Mouse (Mus musculus) heart, postnatal 14 days (tissue): ENCODE data around the gene Lpcat3. TPM values are rescaled to one million over a fixed set of nuclear protein-coding genes. Genes with fewer than 3 reads are reported as not detected.
"Not testable (repeated sequence)": the region's sequence is repeated elsewhere in the genome, so short reads cannot be mapped to it uniquely, and the experiment has no call there.

ENCODE experiments used
- DNase-seq, 2 experiments: peaks; one replicate each; pipeline ENCODE4 v3.0.0; 2021 to 2022
- intact Hi-C: fragments of 180-260 bp; cut with DNase I; formaldehyde crosslinking; loops from one replicate; pipeline ENCODE4 v1.15.1; 2025
- total RNA-seq, 2 experiments: library from RNA; stranded (reverse); gene quantifications; 2 replicates each; pipeline ENCODE4 v1.2.3; 2021

The Lpcat3 gene
- total RNA-seq, 2 experiments from 2014 or later: 54.0 to 56.7 TPM

DNA sequence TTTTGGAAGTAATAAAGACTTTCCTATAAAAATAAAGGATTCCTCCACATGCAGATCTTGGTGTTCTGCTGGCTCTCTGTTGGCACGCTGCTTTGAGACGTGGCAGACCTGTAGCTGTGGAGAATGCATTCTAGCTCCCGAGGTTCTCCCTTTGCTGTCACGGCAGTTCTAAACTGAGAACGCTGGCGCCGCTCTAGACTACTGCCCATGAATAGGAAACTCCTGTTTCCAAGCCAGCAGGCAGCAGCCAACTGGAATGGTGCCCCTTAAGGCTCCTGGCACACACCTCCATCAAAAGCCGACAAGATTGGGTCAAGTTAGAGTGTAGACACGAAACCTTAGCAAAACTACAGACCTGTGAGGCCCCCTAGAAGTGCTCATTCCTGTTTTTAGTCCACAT is 10.8 kb downstream of the Lpcat3 start:
- DNase-seq: peak; percentile 45 to 69

DNA sequence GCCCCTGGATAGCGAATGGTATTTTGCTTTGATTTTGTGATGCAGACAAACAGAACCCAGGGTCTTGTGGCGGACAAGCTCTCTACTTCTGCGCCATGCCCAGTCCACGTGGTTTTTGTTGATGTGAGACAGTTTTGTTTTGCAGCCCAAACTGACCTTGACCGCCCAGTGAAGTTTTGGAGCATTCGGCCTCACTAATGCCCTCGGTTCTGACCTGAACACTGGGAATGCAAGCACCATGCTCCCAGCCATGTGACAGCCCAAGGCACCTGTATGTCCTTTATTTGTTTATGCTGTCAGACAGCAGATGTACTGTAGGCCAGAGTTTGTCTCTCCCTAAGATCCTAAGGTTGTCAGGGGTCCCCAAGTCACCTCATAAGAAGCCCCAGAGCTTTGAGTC is 11.8 kb downstream of the Lpcat3 start:
- intact Hi-C loops: no loop called here
- no peak for DNase-seq

More for the DNA sequence above, 10.8 kb downstream of the Lpcat3 start:
- intact Hi-C loops: loop anchor here (2.0 kb wide), 1 partner anchor 29 kb away; no protein-coding TSS in a partner anchor

DNA sequence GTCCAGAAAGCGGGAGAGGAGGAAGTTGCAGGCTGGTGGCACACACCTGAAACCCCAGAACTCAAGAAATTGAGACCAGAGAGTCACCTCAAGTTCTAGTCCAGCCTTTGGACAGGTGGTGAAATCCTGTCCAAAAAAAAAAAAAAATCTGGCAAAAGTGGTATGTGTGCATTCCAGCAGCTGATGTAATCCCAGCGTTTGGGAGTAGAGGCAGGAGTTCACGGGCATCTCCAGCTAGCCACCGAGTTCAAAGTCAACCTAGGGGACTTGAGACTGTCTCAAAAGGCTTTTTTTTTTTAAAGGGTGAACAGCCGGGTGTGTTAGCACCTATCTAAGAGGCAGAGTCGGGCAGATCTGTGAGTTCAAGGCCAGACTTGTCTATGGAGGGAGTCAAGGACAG is 13.3 kb downstream of the Lpcat3 start:
- intact Hi-C loops: no loop called here
- no peak for DNase-seq

DNA sequence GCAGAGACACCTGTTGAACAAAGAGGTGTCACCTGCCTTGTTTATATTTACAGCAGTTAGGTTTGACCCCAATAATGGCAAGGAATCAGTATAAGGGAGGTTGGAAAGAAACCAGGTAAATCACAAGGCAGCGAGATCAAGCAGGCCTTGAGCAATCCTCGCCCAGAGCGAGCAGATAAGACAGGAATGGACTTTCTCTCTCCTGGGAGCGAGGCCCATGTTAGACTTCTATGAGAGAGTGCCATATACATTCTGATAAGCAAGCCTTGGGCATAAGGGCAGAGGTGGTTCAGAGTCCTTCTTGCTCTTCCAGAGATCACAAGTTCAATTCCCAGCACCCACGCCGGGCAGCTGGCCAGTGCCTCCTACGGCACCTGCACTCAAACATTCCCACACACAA is 15.9 kb downstream of the Lpcat3 start:
- intact Hi-C loops: no loop called here

DNA sequence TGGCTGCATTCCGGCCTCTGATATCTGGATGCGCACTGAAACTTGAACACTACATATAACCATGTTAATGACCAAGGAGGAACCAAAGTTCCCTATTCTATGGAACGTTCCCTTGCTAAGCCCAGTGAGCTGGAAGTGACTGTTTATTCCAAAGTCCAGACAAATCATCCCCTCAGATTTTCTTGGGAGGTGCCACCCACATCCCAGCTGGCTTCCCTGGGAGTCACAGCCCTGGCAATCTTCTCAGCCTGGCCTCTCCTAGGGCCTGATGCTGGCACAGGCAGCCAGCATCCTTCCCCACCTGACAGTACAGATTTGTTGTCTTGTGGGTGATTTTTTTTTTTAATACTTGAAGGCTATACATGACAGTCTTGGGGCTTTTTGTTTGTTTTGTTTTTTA is 16.7 kb downstream of the Lpcat3 start:
- intact Hi-C loops: no loop called here
- DNase-seq: no peak

More for the DNA sequence above, 15.9 kb downstream of the Lpcat3 start:
- DNase-seq: no peak

DNA sequence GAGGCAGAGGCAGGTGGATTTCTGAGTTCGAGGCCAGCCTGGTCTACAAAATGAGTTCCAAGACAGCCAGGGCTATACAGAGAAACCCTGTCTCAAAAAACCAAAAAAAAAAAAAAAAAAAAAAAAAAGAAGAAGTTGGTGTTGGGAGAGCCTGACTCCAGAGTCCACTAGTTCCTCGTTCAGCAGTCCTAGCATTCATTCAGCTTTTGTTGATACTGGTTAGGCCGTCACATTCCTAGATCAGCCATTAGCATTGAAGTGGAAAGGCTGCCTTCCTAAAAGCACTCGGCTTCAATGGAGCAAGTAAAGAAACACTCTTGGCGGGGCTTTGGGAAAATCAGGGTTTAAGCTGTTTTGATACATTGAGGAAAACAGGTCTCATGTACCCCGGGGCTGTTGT is 19.5 kb downstream of the Lpcat3 start:
- intact Hi-C loops: not testable (repeated sequence)

DNA sequence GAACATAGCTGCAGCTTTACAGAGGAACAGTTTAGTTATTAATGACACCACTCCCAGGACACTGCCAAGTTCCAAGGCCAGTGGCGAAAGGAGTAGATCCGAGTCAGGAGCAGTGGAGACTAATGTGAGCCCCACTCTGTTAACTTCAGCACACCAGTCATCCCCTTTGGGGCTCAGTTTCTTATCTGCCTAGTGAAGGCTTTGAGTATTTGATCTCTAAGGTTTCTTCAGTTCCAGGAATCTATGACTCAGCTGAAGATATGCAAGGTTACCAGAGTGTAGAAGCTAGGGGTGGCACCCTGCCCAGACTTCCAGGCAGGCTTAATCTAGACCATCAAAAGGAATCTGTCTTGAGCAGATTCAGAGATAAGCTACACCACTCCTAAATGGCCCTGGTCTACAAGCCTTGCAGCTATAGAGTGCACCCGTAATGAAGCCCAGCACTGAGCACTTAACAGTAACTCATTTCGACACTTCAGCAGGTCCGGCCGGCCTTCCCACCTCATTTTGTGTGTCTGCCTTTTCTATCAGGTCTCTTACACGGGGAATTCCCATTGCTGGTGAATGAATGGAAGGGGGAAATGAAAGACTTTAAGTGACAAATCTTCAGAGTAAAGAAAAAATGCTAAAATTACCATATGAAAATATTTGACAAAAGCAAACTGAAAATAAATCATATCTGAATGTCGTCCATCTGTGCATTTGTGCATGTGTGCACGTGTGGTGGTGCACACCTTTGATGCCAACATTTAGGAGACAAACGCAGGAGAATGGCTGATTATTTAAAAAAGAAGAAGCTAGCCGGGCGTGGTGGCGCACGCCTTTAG is 21.0 kb downstream of the Lpcat3 start:
- intact Hi-C loops: no loop called here
- no peak for DNase-seq

More for the DNA sequence above, 19.5 kb downstream of the Lpcat3 start:
- not testable (repeated sequence) for DNase-seq

DNA sequence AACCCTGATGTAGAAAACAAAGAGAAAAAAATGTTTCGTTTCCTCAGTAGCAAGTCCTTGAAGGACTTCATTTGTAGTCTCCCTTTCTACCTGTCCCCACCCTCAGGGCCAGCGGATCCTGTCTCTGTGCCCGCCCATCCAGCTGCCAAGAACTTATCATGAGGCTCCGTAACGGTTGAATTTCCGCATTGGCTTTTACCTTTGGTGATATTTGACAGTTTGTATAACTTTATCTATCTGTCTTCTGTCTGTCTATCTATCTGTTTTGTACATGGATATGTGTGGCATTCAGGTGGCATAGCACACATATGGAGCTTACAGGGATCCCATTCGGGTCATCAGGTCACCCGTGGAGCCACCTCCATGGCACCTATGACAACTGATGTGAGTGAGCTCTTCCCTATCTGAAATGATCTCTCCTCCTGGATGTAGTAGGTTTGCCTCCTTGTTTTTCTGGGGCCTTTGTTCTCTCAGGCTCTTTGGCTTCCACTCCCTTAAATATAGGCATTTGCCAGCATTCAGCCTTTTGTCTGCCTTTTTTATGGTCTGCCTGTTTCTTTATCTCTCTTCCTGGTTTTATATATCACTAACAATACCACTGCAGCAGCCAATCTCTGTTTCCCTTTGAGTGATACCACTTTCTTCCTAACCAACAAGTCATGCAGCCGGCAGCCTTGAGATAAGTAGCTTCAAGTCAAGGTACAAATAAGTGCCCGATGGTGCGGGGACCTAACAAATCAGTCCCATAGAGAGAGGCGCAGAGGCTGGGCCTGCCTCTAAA is 23.0 kb downstream of the Lpcat3 start:
- no peak for DNase-seq
- intact Hi-C loops: no loop called here

DNA sequence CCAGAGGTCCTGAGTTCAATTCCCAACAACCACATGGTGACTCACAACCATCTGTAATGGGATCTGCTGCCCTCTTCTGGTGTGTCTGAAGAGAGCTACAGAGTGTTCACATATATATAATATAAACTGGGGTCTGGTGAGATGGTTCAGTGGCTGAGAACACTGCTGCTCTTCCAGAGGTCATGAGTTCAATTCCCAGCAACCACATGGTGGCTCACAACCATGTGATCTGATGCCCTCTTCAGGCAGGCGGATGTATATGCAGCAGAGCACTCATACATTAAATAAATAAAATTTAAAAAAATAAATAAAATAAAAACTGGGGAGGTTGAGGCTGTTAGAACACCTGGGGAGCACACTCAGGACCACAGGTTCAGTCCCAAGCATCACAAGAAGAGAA is 23.8 kb downstream of the Lpcat3 start:
- intact Hi-C loops, DNase-seq: not testable (repeated sequence)

DNA sequence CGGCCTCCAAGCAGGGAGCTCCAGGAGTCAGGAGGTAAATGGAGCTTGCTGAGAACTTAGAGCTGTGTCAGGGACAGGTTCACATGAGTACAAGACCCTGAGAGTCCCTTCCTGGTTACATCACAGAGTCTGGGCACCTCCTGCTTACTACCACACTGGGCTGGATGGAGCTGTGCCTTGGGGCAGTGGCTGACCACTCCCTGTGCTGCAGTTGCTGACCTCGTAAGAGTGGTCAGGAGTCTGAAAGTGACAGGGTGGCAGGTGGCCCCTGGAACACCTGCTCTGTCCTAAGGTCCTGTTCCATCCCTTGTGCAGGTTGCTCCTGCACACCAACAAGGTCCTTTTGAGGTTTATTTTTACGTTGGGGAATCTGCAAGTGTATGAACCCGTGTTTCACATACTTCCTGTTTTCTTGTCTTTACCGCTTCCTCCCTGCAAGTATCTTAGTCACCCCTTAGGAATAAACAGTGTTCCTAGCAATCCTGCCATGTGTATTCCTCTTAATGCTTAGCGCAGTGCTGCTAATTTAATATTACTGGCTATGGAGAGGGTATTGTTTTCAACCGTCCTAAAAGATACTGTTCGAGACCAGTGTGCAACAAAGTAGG is 25.4 kb downstream of the Lpcat3 start:
- no peak for DNase-seq
- intact Hi-C loops: no loop called here

DNA sequence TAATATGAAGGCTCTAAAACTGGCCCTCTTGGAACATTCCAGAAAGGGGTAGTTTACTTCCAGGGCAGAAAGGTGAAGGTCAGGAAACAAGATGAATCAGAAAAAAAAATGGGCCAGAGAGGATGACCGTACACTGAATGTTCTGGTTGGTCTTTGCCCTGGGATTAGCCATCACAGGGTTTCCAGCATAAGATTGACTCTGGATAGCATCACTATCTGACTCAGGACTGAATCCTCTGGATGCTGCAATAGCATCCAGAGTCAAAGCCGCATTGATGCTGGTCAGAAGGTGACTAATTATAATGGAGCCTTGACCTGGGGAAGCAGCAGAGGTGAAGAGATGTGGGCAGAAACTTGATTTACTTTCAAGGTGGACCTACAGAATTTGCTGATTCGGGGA is 26.2 kb downstream of the Lpcat3 start:
- intact Hi-C loops: no loop called here
- no peak for DNase-seq

DNA sequence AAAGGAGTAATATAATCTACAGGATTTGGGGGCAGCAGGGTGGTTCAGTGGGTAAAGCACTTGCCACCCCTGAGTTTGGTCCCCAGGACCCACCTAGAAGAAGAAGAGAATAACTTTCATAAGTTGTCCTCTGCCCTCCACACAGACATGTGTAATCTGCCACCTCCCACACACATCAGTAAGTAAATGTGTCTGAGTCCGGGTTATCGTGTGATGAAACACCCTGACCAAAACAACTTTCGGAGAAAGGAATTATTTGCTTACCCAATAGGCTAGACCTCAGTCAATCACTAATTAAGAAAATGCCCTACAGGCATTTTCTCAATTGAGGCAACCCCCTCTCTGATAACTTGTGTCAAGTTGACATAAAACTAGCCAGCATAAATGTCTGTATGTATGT is 27.7 kb downstream of the Lpcat3 start:
- no peak for DNase-seq
- intact Hi-C loops: no loop called here

DNA sequence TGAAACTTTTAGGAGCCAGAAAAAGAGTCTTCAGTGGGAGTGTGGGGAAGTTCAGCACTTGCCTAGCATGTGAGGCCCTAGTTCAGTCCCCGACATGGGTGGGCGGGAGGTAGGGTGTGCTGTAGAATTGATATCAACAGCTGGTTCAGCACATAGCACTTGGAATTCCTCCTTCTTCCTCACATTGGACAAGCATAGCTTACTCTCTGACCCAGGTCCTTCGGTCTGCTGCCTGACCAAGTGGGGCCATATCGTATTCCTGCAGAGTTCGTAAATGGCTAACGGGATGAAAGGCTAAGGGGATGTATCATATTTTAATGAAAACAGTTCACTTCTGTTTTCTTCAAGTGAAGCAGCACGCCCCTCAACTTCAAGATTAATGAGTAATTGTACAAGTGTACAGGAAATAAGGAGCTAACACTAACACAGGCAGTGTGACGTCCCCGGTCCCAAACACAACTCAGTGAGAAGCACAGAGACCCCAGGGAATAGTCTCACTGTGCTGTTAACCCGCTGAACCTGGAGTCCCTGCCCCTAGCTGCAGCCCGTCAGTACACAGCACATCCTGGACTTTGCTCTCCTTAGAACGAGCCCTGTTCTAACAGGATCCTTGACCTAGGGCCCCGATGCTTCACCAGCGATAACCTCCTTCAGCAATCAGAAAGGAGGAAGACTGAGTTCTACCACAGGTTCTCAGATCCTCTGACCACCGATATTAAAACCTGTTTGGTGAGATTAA is 30.6 kb downstream of the Lpcat3 start:
- intact Hi-C loops: no loop called here
- DNase-seq: no peak

DNA sequence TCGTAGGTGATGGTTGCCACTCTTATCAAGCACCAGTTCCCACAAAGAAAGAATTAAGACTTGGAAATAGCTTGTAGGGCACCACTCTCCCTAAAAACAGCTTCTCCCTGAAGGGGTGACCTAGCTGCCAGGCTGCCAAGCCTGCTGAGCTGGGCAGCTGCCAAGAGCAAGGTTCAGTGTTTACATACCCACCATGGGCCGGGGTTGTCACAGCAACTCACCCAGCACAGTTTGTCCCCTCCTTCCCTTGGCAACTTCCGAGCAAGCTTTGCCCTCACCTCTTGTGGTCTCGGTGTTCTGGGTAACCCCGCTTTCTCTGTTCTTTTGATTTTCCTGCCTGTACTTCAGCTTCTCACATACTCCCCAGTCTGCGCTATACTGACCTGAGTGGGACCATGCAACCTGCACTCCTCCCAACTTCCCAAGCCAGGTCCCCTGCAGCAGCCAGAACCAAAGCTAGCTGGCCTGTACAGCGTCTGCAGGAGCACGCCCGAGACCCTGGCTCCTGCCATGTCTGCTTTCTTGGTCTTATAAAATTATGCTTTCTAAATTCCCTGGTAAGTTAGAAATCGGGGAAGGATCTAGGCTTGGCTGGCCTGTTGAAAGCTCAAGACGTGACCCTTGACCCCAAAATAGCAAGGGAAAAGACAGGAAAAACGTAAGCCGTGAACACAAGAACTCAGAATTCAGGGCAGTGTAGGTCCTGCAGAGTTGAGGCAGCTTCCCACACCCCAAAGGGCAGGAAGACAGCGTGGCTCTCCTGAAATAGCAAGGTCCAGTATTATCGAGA is 31.5 kb downstream of the Lpcat3 start:
- DNase-seq: peak; percentile 79 to 81
- intact Hi-C loops: no loop called here

DNA sequence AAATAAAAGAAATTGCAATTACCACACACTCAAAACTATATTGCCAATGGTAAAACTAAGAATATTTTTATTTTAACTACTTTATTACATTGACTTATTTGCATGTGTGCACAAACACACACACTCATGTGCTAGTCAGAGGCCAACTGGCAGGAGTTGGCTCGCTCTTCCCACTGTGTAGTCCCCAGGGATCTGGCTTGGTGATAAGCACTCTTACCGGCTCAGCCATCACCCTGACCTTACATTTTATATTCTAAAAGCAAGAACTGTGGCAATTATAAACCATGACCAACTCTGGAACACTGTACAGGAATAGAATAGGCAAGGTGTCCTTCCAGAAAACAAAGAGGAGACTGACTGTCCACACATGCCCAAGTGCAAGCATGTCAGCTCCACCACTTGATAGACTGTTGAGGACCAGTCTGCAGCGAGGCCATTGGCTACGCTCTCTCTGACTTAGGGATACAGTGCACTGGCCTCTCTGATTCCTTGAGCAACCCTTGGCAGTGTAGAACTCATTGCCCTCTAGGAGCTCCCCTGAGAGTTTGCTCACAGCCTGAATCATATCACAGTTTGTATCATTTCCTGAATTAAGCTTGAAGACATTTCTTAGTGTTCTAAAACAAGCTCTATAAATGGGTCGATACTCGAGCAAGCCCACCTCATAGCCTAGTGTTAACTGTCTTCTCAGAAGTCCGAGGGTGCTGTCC is 33.8 kb downstream of the Lpcat3 start:
- DNase-seq: no peak
- intact Hi-C loops: no loop called here

DNA sequence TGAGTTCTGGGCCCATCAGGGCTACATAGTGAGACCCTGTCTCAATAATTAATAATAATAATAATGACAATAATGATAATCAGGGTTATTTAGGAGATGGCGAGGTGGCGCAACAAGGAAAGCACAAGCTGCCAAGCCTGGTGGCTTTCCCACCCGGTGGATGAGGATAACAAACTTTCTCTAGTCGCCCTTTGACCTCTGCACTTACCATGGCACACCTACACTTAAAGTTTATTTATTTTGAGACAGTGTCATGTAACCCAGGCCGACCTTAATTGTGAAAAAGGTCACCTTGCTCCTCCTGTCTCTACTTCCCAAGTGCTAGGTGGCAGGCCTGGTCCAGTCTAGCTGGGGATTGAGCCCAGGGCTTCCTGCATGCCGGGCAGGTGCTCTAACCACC is 35.9 kb downstream of the Lpcat3 start:
- intact Hi-C loops: no loop called here
- DNase-seq: no peak

DNA sequence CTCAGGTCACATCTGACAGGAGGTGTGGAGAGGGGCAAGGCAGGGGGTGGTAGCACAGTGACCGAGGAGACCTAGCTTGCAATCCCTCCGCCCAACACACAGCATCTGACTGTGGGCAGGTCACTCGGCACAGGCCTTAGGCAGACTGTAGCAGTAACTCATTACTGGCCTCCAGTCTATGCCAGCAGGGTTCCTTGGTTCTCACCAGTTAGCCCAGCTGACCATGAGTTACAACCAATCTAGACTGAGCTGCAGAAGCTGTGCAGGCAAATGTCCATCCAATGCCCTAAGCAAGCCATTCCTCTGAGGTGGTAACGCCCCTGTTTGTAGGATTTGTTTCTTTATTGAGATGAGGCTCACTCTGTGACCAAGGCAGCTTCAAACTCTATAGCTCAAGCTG is 36.5 kb downstream of the Lpcat3 start:
- intact Hi-C loops: no loop called here
- no peak for DNase-seq

DNA sequence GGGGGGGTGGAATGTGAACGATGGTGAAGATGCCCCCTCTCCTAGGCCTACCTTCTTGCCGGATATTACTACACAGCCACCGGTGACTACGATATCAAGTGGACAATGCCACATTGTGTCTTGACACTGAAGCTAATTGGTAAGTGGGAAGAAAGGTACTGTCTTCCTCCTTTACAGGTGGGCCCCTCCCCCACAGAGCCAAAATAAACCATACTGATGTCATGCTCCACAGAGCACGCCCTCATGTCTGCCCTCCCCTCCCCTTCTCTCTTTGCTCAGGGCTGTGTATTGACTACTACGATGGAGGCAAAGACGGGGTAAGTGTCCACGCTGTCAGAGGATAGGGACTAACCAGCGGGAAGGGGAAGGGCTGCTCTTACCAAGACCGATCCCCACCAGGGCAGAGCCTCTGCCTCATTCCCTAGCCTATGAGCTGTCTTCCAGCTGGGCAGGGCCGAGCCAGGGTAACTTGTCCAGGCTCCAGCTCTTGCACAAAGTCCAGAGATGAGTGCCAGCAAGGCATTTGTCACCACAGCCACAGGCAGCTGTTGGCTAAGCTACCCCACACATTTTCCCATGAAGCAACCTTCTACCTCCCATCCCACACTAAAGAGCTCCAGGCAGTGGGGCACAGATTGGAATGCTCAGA is 37.3 kb downstream of the Lpcat3 start:
- DNase-seq: peak; percentile 69 to 80

More for the DNA sequence above, 37.3 kb downstream of the Lpcat3 start:
- intact Hi-C loops: loop anchor here (5.0 kb wide), 2 partner anchors 38 to 42 kb away; partner anchors contain the start of genes Grcc10 and Lpcat3
